Mouse (Mus musculus) MEL (cell line): ENCODE measurements around the gene Gm17657.

Experiments
- CTCF ChIP-seq, 3 experiments: IDR thresholded peaks in 2 of 3; conservative IDR thresholded peaks in 1 of 3; 2 replicates each; pipeline ENCODE4 v1.5.1; 2011 to 2012; ENCODE audit warnings: low read length in 3 of 3, low read depth in 2 of 3, mild to moderate bottlenecking in 2 of 3, improper control_type of control experiment in 1 of 3, inconsistent platforms in 1 of 3, mixed read lengths in 1 of 3, moderate library complexity in 1 of 3; ENCODE audit not compliant: control insufficient read depth in 1 of 3, insufficient read depth in 1 of 3, poor library complexity in 1 of 3, severe bottlenecking in 1 of 3
- ELF1 ChIP-seq: IDR thresholded peaks from 2 replicates; pipeline ENCODE4 v1.6.1; 2014; ENCODE audit warnings: low read depth, mild to moderate bottlenecking, inconsistent platforms, low read length, improper control_type of control experiment, moderate library complexity
- EP300 ChIP-seq, 2 experiments: IDR thresholded peaks; 2 replicates each; pipeline ENCODE4 v1.6.1; 2011; ENCODE audit warnings: improper control_type of control experiment in 2 of 2, low read length in 2 of 2, low read depth in 1 of 2, mild to moderate bottlenecking in 1 of 2
- POLR2A ChIP-seq, 2 experiments: IDR thresholded peaks; 2 replicates each; pipeline ENCODE4 v1.6.1; 2011 to 2012; ENCODE audit warnings: low read length in 2 of 2, mild to moderate bottlenecking in 2 of 2, control low read depth in 1 of 2, improper control_type of control experiment in 1 of 2, low read depth in 1 of 2, moderate library complexity in 1 of 2; ENCODE audit not compliant: control insufficient read depth in 1 of 2, insufficient read depth in 1 of 2, poor library complexity in 1 of 2
- RCOR1 ChIP-seq: IDR thresholded peaks from 2 replicates; pipeline ENCODE4 v1.6.1; 2012; ENCODE audit warnings: low read depth, mild to moderate bottlenecking, inconsistent platforms, low read length, improper control_type of control experiment
- TCF12 ChIP-seq: IDR thresholded peaks from 2 replicates; pipeline ENCODE4 v1.6.1; 2014; ENCODE audit warnings: low read depth, mild to moderate bottlenecking, inconsistent platforms, low read length, improper control_type of control experiment, moderate library complexity
- ZKSCAN1 ChIP-seq: IDR thresholded peaks from 2 replicates; pipeline ENCODE4 v1.6.1; 2012; ENCODE audit warnings: low read depth, mild to moderate bottlenecking, inconsistent platforms, low read length, improper control_type of control experiment, moderate library complexity

DNA sequence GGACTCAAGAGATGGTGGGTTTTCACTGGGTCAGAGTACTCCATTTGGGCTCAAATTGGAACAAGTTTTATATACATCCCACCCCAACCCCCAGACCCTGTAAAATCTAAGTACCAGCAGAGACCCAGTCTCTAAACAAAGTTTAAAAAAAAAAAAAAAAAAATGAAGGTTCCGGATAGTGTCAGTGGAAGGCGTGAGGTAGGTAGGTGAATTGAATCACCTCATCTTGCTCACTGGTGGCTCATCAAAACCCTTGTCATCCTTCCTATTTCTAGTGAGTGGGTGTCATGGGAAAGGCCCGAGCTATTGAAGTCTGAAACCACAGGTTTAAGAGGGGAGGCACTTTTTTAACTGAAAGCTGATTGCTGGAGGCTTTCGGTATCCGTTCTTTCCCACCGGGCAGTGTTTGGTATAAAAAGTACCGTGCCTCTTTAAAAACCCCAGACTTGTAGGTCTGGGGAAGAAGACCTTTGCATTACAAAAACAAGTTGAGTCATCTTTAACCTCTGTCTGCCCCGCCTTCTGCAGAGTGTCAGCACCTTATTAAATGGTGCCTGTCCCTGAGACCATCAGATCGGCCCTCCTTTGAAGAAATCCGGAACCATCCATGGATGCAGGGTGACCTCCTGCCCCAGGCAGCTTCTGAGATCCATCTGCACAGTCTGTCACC lies 55.2 kb downstream of the Gm17657 start:
- no peak for TF ChIP-seq TCF12
- no peak for TF ChIP-seq CTCF (IDR thresholded peaks at IDR 0.05 in 2 of 3, conservative IDR thresholded peaks at IDR 0.05 in 1 of 3; ENCODE audit: control insufficient read depth in 1 of 3, insufficient read depth in 1 of 3, low read depth in 2 of 3, low read length in 3 of 3, poor library complexity in 1 of 3, severe bottlenecking in 1 of 3)
- TF ChIP-seq EP300 (IDR thresholded peaks at IDR 0.05; ENCODE audit: low read depth in 1 of 2, low read length in 2 of 2) = no peak
- TF ChIP-seq ELF1 = no peak
- TF ChIP-seq ZKSCAN1 = no peak
- no peak for TF ChIP-seq RCOR1
- TF ChIP-seq POLR2A (IDR thresholded peaks at IDR 0.05; ENCODE audit: control insufficient read depth in 1 of 2, insufficient read depth in 1 of 2, low read depth in 1 of 2, low read length in 2 of 2, poor library complexity in 1 of 2) = no peak
